Comparison of ENCODE assay signal across 8 mouse cellular contexts in the genomic region with DNA sequence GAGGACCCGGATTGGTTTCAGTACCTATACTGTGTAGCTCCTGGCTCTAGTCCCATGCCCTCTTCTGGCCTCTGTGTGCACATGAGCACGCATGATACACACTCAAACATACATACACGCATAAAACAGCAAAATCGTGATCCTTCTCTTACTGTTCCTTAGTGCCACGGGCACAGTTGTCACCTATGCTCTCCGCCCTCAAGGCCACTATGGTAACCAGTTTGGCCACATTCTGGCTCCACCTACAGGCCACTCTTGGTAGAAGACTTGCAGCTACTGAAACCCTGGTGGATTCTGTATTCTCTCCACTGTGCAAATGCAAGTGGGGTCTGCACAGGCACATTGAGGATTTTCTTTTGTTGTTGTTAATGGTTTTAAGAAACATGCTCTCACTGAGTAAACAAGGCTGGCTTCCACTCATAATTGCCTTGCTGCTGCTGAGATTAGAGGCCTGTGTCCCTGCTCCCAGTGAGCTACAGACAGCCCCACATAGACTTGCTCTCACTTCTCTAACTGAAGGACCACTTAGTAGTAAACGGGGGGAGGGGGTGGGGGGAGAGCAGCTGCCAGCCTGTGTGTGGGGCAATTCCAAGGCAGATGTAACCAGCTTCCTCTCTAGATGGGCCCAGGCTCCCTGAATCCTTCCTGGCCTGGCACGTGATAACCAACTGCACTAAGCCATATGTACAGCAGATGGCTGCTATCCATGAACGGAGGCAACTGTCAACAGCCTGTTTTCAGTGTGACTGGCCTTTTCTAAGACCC. TPM values are rescaled to one million over a fixed set of nuclear protein-coding genes. Genes with fewer than 3 reads are reported as not detected.
DNase-seq lines count a peak whose midpoint lies in the region; ATAC-seq and TF ChIP-seq lines count a peak whose summit lies in the region.

No protein-coding gene starts in this region.

- H3K9ac ChIP-seq in forebrain, postnatal 0 days = no peak overlapping the region
- H3K9ac ChIP-seq in hindbrain, embryonic 15.5 days = no peak overlapping the region

- H3K27me3 ChIP-seq in forebrain, postnatal 0 days (ENCODE audit: insufficient read depth, low read length) = no peaks in the 10 kb centered on the region
- no peaks in the 10 kb centered on the region for H3K27me3 ChIP-seq in hindbrain, embryonic 15.5 days

- no peak overlapping the region for H3K4me2 ChIP-seq in forebrain, postnatal 0 days (ENCODE audit: low read depth)
- no peak overlapping the region for H3K4me2 ChIP-seq in hindbrain, embryonic 15.5 days

- no peak overlapping the region for H3K4me3 ChIP-seq in forebrain, postnatal 0 days (ENCODE audit: low read depth, low read length)
- no peak overlapping the region for H3K4me3 ChIP-seq in hindbrain, embryonic 15.5 days

- H3K9me3 ChIP-seq in forebrain, postnatal 0 days (ENCODE audit: low read length) = no peaks in the 10 kb centered on the region
- no peaks in the 10 kb centered on the region for H3K9me3 ChIP-seq in hindbrain, embryonic 15.5 days

- TF ChIP-seq CTCF in forebrain, postnatal 0 days (IDR thresholded peaks at IDR 0.05; ENCODE audit: low read depth) = peak; percentile 81

- peak; percentile 68 for DNase-seq in R1 (ENCODE audit: low read depth, low spot score)
- DNase-seq in cerebellum, adult 18-20 months = peak; percentile 84 to 85
- DNase-seq in forebrain, postnatal 0 days = peak; percentile 74
- DNase-seq in left cerebral cortex, adult 11 months (ENCODE audit: low spot score) = peak; percentile 58
- peak; percentile 78 for DNase-seq in lung, postnatal 25 days (ENCODE audit: low spot score)
- DNase-seq in retina, postnatal 1 day = peak; percentile 79
- peak; percentile 69 to 70 for DNase-seq in urinary bladder, postnatal 36 days (ENCODE audit: low spot score in 2 of 2)

- no peaks in the 10 kb centered on the region for H3K4me1 ChIP-seq in forebrain, postnatal 0 days (ENCODE audit: insufficient read depth)
- no peaks in the 10 kb centered on the region for H3K4me1 ChIP-seq in hindbrain, embryonic 15.5 days (replicated peaks)

- WGBS in forebrain, postnatal 0 days = 37% methylated on average over 9 of the region's 9 CpGs
- WGBS in hindbrain, embryonic 15.5 days = 45% methylated on average over 9 of the region's 9 CpGs

- no peak overlapping the region for H3K27ac ChIP-seq in forebrain, postnatal 0 days (ENCODE audit: low read depth, low read length)
- H3K27ac ChIP-seq in hindbrain, embryonic 15.5 days (replicated peaks) = no peak overlapping the region

- peak; percentile 82 for ATAC-seq in forebrain, postnatal 0 days
- peak; percentile 61; the same call in 1 of the 2 replicates for ATAC-seq in hindbrain, embryonic 15.5 days (ENCODE audit: low FRiP score, low read depth)

- H3K36me3 ChIP-seq in forebrain, postnatal 0 days (ENCODE audit: insufficient read depth) = peaks cover 37% of the 10 kb centered on the region
- H3K36me3 ChIP-seq in hindbrain, embryonic 15.5 days = peaks cover 32% of the 10 kb centered on the region

RNA-seq across cellular contexts. Expression of a gene that starts 8.5 kb away (rescaled TPM):
- total RNA-seq in forebrain, postnatal 0 days (2014; rRNA removed) = 313 and 545 TPM in 2 replicates
- polyA plus RNA-seq in forebrain, postnatal 0 days (2015; fragmentation: Nextera tagmentation; extraction: Ambion mirVana) = 765 and 965 TPM in 2 replicates
- polyA plus RNA-seq in hindbrain, embryonic 15.5 days (2015; fragmentation: Nextera tagmentation; extraction: Ambion mirVana) = 787 and 906 TPM in 2 replicates

RNA-seq across cellular contexts. Expression of a gene that starts 13.1 kb away (rescaled TPM):
- total RNA-seq in forebrain, postnatal 0 days (2014; rRNA removed) = 0.29 and 0.54 TPM in 2 replicates
- polyA plus RNA-seq in forebrain, postnatal 0 days (2015; fragmentation: Nextera tagmentation; extraction: Ambion mirVana) = 0.23 and 0.35 TPM in 2 replicates
- polyA plus RNA-seq in hindbrain, embryonic 15.5 days (2015; fragmentation: Nextera tagmentation; extraction: Ambion mirVana) = 0.30 and 0.49 TPM in 2 replicates

RNA-seq across cellular contexts. Expression of a gene that starts 22.8 kb away (rescaled TPM):
- 0.31 and 0.33 TPM in 2 replicates for total RNA-seq in forebrain, postnatal 0 days (2014; rRNA removed)
- 0.30 and 0.94 TPM in 2 replicates for polyA plus RNA-seq in forebrain, postnatal 0 days (2015; fragmentation: Nextera tagmentation; extraction: Ambion mirVana)
- polyA plus RNA-seq in hindbrain, embryonic 15.5 days (2015; fragmentation: Nextera tagmentation; extraction: Ambion mirVana) = 0.22 TPM in 1 of 2 replicates, not detected in the other

RNA-seq across cellular contexts. Expression of a gene that starts 50.4 kb away (rescaled TPM):
- total RNA-seq in forebrain, postnatal 0 days (2014; rRNA removed) = 47.1 and 53.8 TPM in 2 replicates
- 31.7 and 37.6 TPM in 2 replicates for polyA plus RNA-seq in forebrain, postnatal 0 days (2015; fragmentation: Nextera tagmentation; extraction: Ambion mirVana)
- polyA plus RNA-seq in hindbrain, embryonic 15.5 days (2015; fragmentation: Nextera tagmentation; extraction: Ambion mirVana) = 34.4 and 37.9 TPM in 2 replicates
